Mouse (Mus musculus): Measurements from ENCODE around the gene Bspry.

The Bspry gene

DNA sequence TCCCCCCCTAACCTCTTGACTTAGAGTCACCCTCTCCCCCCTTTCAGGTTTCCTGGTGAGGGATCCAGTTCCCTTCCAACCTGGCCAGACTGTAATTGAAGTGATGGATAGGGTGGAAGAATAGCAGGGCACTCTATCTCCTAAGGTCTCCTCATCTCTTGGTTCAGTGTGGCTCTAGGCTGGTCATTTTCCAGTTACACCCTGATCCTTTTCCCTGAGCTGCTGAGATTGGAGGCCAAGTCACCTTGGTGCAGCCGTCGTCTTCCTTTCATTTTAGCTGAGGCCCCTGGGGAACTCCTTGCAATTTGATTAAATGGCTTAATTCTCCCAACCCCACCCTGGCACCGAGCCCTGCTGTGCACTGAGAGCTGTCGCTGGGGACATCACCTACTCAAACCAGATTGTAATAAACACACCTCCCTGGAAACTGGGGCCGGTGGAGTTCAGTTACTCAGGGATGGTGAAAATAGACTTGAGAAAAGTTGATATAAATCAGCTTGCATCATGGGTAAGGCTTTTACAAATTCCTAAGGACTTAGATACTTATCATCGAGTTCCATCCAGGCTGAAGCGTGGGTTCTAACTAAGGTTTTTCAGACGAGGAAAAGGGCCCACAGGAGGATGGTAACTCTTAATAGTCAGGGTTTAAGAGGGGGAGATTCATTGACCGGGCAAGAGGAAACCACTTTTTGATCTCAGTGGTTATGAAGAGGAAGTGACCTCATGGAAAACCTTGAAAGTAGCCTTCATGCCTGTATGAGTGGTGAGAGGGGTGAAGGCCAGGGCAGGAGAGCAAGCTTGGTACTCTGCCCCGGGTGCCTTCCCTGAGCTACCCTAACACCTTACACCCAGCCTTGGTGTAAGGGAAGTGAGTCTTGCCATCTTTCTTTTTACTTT lies 1.1 kb downstream of the Bspry start:
- peak; percentile 11 for DNase-seq (ENCODE audit: low read depth, low spot score)

DNA sequence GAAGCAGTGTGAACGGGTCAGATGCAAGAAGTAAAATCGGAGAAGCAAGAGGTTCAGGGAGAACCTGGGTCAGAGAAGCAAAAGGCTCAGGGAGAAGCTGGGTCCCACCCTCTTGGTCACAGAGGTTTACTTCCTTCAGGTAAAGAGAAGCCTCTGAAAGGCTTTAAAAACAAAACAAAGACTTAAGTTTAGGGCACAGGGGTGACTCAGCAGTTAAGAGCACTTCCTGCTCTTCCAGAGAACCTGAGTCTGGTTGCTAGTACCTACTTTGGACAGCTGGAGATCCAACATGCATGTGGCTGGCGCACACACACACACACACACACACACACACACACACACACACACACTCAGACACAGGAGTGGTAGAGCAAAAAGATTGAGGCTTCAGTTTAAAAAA lies 5.1 kb downstream of the Bspry start:
- no peak for DNase-seq (ENCODE audit: low read depth, low spot score)

DNA sequence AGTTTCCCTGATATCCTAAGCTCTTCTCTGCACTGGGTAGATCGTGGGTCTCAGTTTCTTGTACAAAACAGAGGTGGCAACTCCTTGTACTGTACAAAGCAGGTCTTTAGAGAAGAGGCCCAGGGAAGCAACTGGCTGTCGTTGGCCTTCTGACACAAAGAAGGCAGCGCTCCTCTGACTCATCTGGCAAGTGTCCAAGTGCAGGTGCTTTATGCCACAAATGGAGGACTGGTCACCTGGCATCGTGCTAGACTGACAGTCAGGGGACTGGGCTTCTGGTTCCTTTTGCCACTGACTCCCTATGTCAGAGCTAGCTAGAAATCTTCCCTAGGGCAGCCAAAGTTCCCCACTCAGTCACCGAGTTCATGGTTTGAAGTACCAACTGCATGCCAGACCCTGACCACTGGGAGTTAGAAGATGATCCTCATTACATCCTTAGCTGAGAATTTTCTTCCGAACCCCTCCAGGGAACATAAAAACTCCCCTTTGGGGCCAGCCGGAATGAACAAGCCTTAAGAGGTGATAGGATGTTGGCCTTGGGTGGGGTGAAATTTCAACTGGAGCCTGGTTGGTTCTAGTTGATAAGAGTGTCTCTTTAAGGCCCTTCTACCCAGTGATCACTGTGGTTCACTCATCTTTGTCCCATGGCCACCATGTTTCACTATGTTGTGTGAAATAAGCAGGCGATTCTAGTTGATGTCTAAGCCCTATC lies 5.8 kb downstream of the Bspry start:
- no peak for DNase-seq (ENCODE audit: low read depth, low spot score)

DNA sequence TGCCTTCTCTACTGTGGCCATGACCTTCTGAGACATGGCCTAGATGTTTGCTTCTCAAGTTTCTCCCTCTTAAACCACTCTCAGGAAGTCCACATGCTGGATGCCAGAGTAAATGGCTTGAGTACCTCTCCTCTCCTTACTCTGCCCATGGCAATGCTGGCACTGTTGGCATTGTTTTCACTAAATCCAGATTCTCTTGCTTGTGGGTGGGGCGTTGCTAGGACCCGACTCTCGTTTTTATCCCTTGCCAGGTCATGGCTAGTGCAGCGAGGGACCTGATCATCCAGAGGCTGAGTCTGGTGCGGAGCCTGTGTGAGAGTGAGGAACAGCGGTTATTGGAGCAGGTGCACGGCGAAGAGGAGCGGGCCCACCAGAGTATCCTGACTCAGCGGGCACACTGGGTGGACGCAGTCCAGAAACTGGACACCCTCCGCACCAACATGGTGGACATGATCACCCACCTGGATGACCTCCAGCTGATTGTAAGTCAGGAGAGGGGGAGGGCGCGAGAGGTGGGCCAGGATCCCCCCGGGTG lies 6.4 kb downstream of the Bspry start:
- no peak for DNase-seq (ENCODE audit: low read depth, low spot score)

DNA sequence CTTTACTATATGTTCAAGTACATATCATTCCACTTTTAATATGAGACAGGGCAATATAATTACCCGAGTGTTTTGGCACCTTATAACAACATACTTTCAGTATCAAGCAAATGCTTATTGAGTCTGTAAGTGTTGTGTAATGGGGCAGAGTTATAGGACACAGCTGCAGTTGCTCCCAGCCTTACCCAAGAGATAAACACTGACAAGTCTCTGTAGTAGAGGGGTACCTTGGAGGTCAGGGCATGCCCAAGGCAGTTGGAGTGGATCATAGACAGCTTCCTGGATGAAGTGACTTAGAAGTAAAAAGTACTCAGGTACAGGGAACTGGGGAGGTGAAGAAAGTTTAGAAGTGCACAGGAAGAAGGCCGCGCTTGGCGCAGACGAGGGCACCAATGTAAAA lies 7.3 kb downstream of the Bspry start:
- no peak for DNase-seq (ENCODE audit: low read depth, low spot score)

DNA sequence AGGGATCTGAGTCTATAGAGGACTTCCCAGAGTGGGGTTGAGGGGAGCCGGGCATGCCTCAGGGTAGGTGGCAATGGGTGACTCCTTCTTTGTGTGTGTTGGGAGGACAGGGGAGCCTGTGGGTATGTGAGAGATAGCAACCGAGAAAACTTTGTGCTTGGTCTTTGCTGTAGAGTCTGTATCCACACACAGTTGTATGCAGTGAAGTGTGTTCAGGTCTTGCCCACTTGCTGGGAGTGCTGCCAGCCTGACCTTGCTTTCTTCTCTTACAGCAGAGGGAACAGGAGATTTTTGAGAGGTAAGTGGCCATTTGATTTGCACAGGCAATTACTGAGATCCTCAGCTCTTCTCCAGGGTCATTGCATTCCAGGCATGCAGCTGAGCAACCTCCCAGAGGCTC lies 8.1 kb downstream of the Bspry start:
- DNase-seq (ENCODE audit: low read depth, low spot score) = no peak

DNA sequence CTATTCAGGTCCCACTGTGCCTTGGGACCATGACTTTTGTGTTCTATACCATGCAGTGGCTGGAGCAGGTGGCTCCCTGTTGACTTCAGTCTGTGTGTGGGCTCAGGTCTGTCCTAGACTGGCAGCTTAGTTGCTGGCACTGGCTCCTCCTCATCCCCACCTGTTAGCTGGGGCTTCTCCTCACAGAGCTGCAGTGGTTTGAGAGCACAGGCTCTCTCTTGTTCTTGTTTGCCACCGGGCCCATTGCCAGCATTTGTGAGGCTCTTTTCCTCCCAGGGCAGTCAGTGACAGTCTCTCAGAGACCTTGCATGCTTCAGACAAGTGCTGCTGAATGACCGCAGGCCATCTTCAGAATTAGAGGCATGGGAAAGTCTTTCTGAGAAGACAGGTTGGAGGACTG lies 12.8 kb downstream of the Bspry start:
- no peak for DNase-seq (ENCODE audit: low read depth, low spot score)

DNA sequence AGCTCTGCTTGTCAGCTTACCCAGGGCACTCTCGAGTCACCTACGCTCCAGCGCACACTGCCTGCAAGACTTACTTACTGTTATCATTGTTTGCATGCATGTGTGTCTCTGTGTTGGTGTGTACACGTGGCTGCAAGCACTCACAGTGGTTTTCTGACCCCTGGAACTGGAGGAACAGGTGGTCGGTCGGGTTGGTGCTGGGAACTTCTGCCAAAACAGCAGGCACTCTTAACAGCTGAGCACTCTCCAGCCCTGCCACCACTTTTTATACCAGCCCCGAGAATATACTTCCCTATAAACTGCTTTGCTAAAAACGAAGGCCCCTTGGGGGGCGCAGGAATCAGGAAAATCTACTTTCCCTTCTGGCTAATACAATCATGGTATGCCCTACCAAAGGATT lies 14.4 kb downstream of the Bspry start:
- DNase-seq (ENCODE audit: low read depth, low spot score) = no peak

DNA sequence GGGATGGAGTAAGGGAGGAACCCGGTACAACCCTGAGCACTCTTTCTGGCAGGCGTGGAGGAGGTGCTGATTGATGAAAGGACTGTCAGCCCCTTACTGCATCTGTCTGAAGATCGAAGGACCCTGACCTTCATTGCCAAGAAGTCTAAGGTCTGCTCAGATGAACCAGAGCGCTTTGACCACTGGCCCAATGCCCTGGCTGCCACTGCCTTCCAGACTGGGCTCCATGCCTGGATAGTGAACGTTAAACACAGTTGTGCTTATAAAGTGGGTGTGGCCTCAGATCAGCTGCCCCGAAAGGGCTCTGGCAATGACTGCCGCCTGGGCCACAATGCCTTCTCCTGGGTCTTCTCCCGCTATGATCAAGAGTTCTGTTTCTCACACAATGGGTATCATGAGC lies 16.1 kb downstream of the Bspry start:
- no peak for DNase-seq (ENCODE audit: low read depth, low spot score)

DNA sequence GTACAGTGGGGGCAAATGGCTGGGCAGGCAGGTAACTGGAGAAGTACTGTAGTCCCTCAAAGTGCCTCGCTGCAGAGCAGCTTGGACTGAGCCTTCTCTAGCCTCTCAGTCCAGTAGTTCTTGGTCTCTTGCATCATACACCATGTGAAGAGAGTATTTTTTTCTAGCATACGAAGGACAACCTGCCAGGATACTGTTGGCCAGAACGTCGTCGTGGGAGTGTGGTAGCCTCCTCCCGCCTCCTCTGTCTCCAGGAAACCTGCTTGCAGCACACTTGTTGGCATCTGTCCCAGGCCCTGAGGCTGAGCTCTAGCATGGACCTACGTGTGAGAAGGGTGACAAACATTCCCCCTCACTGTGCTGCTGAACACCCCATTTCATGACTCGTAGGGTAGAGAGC lies 17.0 kb downstream of the Bspry start:
- DNase-seq (ENCODE audit: low read depth, low spot score) = no peak

DNA sequence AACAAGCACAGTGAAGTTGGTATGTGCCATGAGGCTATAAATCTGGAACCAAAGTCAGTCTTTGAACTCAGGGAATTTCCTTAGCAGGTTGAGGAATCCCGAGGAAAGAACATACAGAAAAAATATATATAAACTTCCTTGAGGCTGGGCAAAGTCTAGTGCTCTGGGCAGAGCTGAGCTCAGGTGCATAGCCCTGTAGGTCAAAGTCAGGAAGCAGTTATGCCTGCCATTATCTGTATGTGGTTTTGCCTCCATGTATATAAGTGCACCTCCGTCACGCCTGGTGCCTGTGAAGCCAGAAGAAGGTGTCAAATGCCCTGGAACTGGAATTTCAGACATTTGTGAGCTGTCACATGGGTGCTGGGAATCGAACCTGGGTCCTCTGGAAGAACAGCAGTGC lies 20.9 kb downstream of the Bspry start:
- no peak for DNase-seq (ENCODE audit: low read depth, low spot score)

- no peak for DNase-seq (ENCODE audit: low read depth, low spot score)
Measured at GRCm38 (mm10) chr4:62501534-62501933, 21.7 kb downstream of the Bspry start.

DNA sequence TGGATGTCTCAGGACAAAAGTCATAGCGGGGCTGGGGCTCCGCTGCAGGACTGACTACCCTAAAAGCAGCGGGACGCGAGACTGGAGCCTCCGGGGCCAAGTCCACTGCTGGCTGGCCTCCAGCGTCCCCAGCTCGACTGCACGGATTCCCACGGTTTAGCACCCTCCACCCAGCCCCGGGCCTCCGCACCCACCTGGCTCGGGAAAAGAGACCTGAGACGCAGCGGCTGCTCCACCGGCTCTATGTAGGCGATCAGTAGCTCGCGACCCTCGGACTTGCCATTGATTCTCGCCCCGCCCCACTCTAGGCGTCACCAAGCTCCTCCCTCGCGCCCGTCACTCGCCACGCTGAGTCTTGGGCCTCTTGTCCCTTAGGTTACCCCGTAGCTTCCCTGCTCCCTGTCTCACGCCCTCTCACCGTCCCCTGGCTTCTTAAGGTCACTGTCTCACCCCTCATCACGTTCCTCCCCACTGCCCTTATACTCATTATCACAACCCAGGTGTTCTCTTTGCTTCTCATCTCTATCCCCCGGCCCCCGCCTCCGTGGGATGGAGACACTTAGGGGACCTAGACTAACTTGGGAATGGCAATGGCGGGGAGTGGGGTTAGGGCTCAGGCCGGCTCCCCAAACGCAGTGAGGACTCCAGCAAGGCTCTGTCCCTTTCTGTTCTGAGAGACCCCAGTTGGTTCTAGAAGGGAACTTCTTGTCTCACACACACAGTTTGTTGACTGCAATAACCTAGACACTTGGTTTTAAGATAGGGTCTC lies 22.3 kb downstream of the Bspry start:
- peak; percentile 91 for DNase-seq (ENCODE audit: low read depth, low spot score)

- DNase-seq (ENCODE audit: low read depth, low spot score) = no peak
Measured at GRCm38 (mm10) chr4:62502969-62503368, 23.1 kb downstream of the Bspry start.

- no peak for DNase-seq (ENCODE audit: low read depth, low spot score)
Measured at GRCm38 (mm10) chr4:62503374-62503970, 23.6 kb downstream of the Bspry start, which contains the start of gene Hdhd3. Gene Hdhd3, minus strand, starts transcription at chr4:62503467.

- no peak for DNase-seq (ENCODE audit: low read depth, low spot score)
Measured at GRCm38 (mm10) chr4:62505991-62506390, 26.1 kb downstream of the Bspry start.

DNA sequence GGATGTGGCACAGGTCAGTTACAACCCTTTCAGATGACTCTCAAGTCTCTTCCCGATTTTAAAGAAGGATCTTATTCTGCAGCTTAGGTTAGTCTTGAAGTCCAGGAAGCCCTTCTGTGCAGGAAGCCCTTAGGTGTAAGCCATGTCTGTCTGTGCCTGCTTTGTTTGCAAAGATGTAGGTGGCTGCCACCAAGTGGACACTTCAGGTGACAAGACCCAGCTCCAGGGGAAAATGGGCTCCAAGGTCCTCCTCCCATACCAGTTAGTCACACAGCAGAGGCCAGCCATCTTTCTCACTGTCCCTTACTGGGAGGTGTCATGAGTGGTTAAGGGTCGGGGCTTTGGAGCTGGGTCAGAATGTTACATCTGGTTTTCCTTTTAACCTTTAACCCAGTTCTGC lies 26.9 kb downstream of the Bspry start:
- DNase-seq (ENCODE audit: low read depth, low spot score) = no peak

DNA sequence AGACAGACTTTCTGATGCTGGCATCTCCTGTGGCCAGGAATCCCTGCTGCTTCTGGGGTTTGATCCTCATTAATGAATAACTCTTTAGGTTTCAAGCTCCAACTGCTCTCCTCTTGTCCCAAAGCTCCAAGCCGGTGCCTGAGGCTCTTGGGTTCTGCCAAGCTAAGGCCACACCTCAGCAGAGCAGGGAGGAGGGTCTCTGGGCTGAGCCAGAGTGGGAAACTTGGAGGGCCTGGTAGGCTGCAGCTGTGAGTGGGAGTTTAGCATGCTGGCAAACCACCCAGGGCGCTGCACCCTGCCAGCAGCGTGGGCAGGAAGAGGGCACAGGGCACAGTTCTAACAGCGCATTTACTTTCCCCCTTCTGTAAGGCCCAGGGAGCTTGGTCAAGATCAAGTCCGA lies 29.0 kb downstream of the Bspry start:
- DNase-seq (ENCODE audit: low read depth, low spot score) = no peak

- no peak for DNase-seq (ENCODE audit: low read depth, low spot score)
Measured at GRCm38 (mm10) chr4:62509946-62510345, 30.1 kb downstream of the Bspry start.

- peak; percentile 50 for DNase-seq (ENCODE audit: low read depth, low spot score)
Measured at GRCm38 (mm10) chr4:62513998-62514506, 34.2 kb downstream of the Bspry start.

DNA sequence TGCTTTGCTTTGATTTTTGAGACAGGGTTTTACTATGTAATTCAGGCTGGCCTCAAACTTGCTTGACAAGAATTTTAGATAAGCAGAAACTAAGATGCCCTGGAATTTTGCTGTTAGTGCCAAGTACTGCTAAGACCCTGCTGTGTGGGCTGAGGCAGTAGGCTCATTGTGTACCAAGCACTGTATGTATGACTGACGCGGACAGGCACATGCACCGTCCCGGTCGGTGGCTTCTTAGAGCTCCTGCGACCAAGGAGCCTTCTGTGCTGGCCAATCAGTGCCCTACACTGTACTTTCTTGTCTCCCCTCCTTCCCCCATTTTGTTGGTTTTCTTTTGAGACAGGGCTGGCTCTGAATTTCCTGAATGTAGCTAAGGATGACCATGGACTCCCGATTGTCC lies 35.1 kb downstream of the Bspry start:
- DNase-seq (ENCODE audit: low read depth, low spot score) = no peak

Measured in ZHBTc4 (cell line).